Mouse (Mus musculus): ENCODE data around the gene Tubgcp6. TPM values are rescaled to one million over a fixed set of nuclear protein-coding genes. Genes with fewer than 3 reads are reported as not detected.

The Tubgcp6 gene
- polyA plus RNA-seq, 1 experiment from 2014 or later = 18.3 TPM

GRCm38 (mm10) chr15:89157954-89158353, 35.0 kb upstream of the Tubgcp6 start:
- no peaks in the 10 kb centered on the region for H3K4me1 ChIP-seq (ENCODE audit: control insufficient read depth, insufficient read depth, low read length)
- peaks cover 87% of the 10 kb centered on the region for H3K36me3 ChIP-seq (ENCODE audit: control insufficient read depth, insufficient read depth, low read length)
- H3K4me2 ChIP-seq (ENCODE audit: low read depth, low read length) = no peak overlapping the region
- no peak overlapping the region for H3K4me3 ChIP-seq (ENCODE audit: low read depth, low read length)
- H3K9me3 ChIP-seq (ENCODE audit: control insufficient read depth, low read length) = no peaks in the 10 kb centered on the region
- H3K9ac ChIP-seq (replicated peaks; ENCODE audit: low read depth, low read length) = no peak overlapping the region
- no peaks in the 10 kb centered on the region for H3K27me3 ChIP-seq (ENCODE audit: control insufficient read depth, insufficient read depth, low read length)
- WGBS = 68% methylated on average over 7 of the region's 7 CpGs
- H3K27ac ChIP-seq (ENCODE audit: low read depth, low read length) = no peak overlapping the region
- ATAC-seq (ENCODE audit: low read depth) = no peak

- Histone ChIP-seq H3K36me3 (ENCODE audit: control insufficient read depth, insufficient read depth, low read length) (peaks cover 31% of the 10 kb centered on the region), H3K27me3 (ENCODE audit: control insufficient read depth, insufficient read depth, low read length) (no peaks in the 10 kb centered on the region), H3K4me1 (ENCODE audit: control insufficient read depth, insufficient read depth, low read length) (peaks cover 18% of the 10 kb centered on the region), H3K4me3 (ENCODE audit: low read depth, low read length) (no peak overlapping the region), H3K9me3 (ENCODE audit: control insufficient read depth, low read length) (no peaks in the 10 kb centered on the region), H3K9ac (replicated peaks; ENCODE audit: low read depth, low read length) (no peak overlapping the region), H3K27ac (ENCODE audit: low read depth, low read length) (no peak overlapping the region), H3K4me2 (ENCODE audit: low read depth, low read length) (no peak overlapping the region)
- ATAC-seq (ENCODE audit: low read depth) = peak; percentile 52; the same call in 1 of the 2 replicates
These were observed 29.4 kb upstream of the Tubgcp6 start for GRCm38 (mm10) chr15:89152312-89152711.

GRCm38 (mm10) chr15:89150041-89150390, 27.1 kb upstream of the Tubgcp6 start:
- ATAC-seq (ENCODE audit: low read depth) = no peak
- peak overlapping the region; percentile 79 for H3K4me3 ChIP-seq (ENCODE audit: low read depth, low read length)
- H3K27me3 ChIP-seq (ENCODE audit: control insufficient read depth, insufficient read depth, low read length) = no peaks in the 10 kb centered on the region
- H3K9me3 ChIP-seq (ENCODE audit: control insufficient read depth, low read length) = no peaks in the 10 kb centered on the region
- peak overlapping the region; percentile 86; the same call in 1 of the 2 replicates for H3K9ac ChIP-seq (replicated peaks; ENCODE audit: low read depth, low read length)
- 3% methylated on average over 13 of the region's 13 CpGs for WGBS
- no peak overlapping the region; the same call in 1 of the 2 replicates for H3K27ac ChIP-seq (ENCODE audit: low read depth, low read length)
- H3K4me2 ChIP-seq (ENCODE audit: low read depth, low read length) = peak overlapping the region; percentile 87
- peaks cover 27% of the 10 kb centered on the region for H3K4me1 ChIP-seq (ENCODE audit: control insufficient read depth, insufficient read depth, low read length)
- peaks cover 11% of the 10 kb centered on the region for H3K36me3 ChIP-seq (ENCODE audit: control insufficient read depth, insufficient read depth, low read length)

- Histone ChIP-seq H3K9ac (replicated peaks; ENCODE audit: low read depth, low read length) (peak within 1 kb of the TSS; percentile 86), H3K4me3 (ENCODE audit: low read depth, low read length) (peak within 1 kb of the TSS; percentile 79), H3K36me3 (ENCODE audit: control insufficient read depth, insufficient read depth, low read length) (peaks cover 9% of the 10 kb centered on the region), H3K4me2 (ENCODE audit: low read depth, low read length) (peak within 1 kb of the TSS; percentile 87), H3K4me1 (ENCODE audit: control insufficient read depth, insufficient read depth, low read length) (peaks cover 27% of the 10 kb centered on the region), H3K9me3 (ENCODE audit: control insufficient read depth, low read length) (no peaks in the 10 kb centered on the region), H3K27me3 (ENCODE audit: control insufficient read depth, insufficient read depth, low read length) (no peaks in the 10 kb centered on the region), H3K27ac (ENCODE audit: low read depth, low read length) (peak within 1 kb of the TSS; percentile 85)
- ATAC-seq (ENCODE audit: low read depth) = peak; percentile 62
- under 1% methylated on average over 39 of the region's 61 CpGs for WGBS
These were observed 26.5 kb upstream of the Tubgcp6 start, which contains the start of gene Mapk11 for GRCm38 (mm10) chr15:89149271-89150040. Gene Mapk11, minus strand, starts transcription at chr15:89149628.

- H3K36me3 ChIP-seq (ENCODE audit: control insufficient read depth, insufficient read depth, low read length) = peaks cover 12% of the 10 kb centered on the region; the same call in 1 of the 2 replicates
- H3K4me1 ChIP-seq (ENCODE audit: control insufficient read depth, insufficient read depth, low read length) = peaks cover 27% of the 10 kb centered on the region
- 4% methylated on average over 25 of the region's 25 CpGs for WGBS
- no peaks in the 10 kb centered on the region for H3K27me3 ChIP-seq (ENCODE audit: control insufficient read depth, insufficient read depth, low read length)
- H3K4me3 ChIP-seq (ENCODE audit: low read depth, low read length) = peak overlapping the region; percentile 79
- H3K9ac ChIP-seq (replicated peaks; ENCODE audit: low read depth, low read length) = peak overlapping the region; percentile 86
- no peaks in the 10 kb centered on the region for H3K9me3 ChIP-seq (ENCODE audit: control insufficient read depth, low read length)
- peak overlapping the region; percentile 85 for H3K27ac ChIP-seq (ENCODE audit: low read depth, low read length)
- ATAC-seq (ENCODE audit: low read depth) = peak; percentile 3; the same call in 1 of the 2 replicates
- peak overlapping the region; percentile 87 for H3K4me2 ChIP-seq (ENCODE audit: low read depth, low read length)
These were observed 25.8 kb upstream of the Tubgcp6 start for GRCm38 (mm10) chr15:89148496-89149270.

- Histone ChIP-seq H3K4me1 (ENCODE audit: control insufficient read depth, insufficient read depth, low read length) (peaks cover 27% of the 10 kb centered on the region), H3K9me3 (ENCODE audit: control insufficient read depth, low read length) (no peaks in the 10 kb centered on the region), H3K4me2 (ENCODE audit: low read depth, low read length) (peak overlapping the region; percentile 87), H3K9ac (replicated peaks; ENCODE audit: low read depth, low read length) (peak overlapping the region; percentile 86; the same call in 1 of the 2 replicates), H3K27me3 (ENCODE audit: control insufficient read depth, insufficient read depth, low read length) (no peaks in the 10 kb centered on the region), H3K36me3 (ENCODE audit: control insufficient read depth, insufficient read depth, low read length) (0 out of 2 replicates have a peak, but pooled peaks cover 9% of the 10 kb centered on the region), H3K27ac (ENCODE audit: low read depth, low read length) (no peak overlapping the region), H3K4me3 (ENCODE audit: low read depth, low read length) (peak overlapping the region; percentile 79; the same call in 1 of the 2 replicates)
- ATAC-seq (ENCODE audit: low read depth) = no peak
- WGBS = 45% methylated on average over 4 of the region's 4 CpGs
These were observed 25.0 kb upstream of the Tubgcp6 start for GRCm38 (mm10) chr15:89147895-89148294.

- H3K4me3 ChIP-seq (ENCODE audit: low read depth, low read length) = peak overlapping the region; percentile 79; the same call in 1 of the 2 replicates
These were observed 24.5 kb upstream of the Tubgcp6 start for GRCm38 (mm10) chr15:89147456-89147855.

GRCm38 (mm10) chr15:89147024-89147423, 24.1 kb upstream of the Tubgcp6 start:
- H3K4me2 ChIP-seq (ENCODE audit: low read depth, low read length) = peak overlapping the region; percentile 87
- H3K27ac ChIP-seq (ENCODE audit: low read depth, low read length) = peak overlapping the region; percentile 70
- 7% methylated on average over 15 of the region's 16 CpGs for WGBS
- peak overlapping the region; percentile 79 for H3K4me3 ChIP-seq (ENCODE audit: low read depth, low read length)
- H3K4me1 ChIP-seq (ENCODE audit: control insufficient read depth, insufficient read depth, low read length) = peaks cover 23% of the 10 kb centered on the region
- H3K9me3 ChIP-seq (ENCODE audit: control insufficient read depth, low read length) = no peaks in the 10 kb centered on the region
- H3K36me3 ChIP-seq (ENCODE audit: control insufficient read depth, insufficient read depth, low read length) = 0 out of 2 replicates have a peak, but pooled peaks cover 9% of the 10 kb centered on the region
- ATAC-seq (ENCODE audit: low read depth) = no peak
- H3K9ac ChIP-seq (replicated peaks; ENCODE audit: low read depth, low read length) = peak overlapping the region; percentile 63
- H3K27me3 ChIP-seq (ENCODE audit: control insufficient read depth, insufficient read depth, low read length) = no peaks in the 10 kb centered on the region

More at GRCm38 (mm10) chr15:89147456-89147855, 24.5 kb upstream of the Tubgcp6 start:
- WGBS = 17% methylated on average over 10 of the region's 10 CpGs
- Histone ChIP-seq H3K4me1 (ENCODE audit: control insufficient read depth, insufficient read depth, low read length) (peaks cover 27% of the 10 kb centered on the region), H3K27ac (ENCODE audit: low read depth, low read length) (no peak overlapping the region), H3K9ac (replicated peaks; ENCODE audit: low read depth, low read length) (no peak overlapping the region), H3K9me3 (ENCODE audit: control insufficient read depth, low read length) (no peaks in the 10 kb centered on the region), H3K4me2 (ENCODE audit: low read depth, low read length) (peak overlapping the region; percentile 87), H3K36me3 (ENCODE audit: control insufficient read depth, insufficient read depth, low read length) (0 out of 2 replicates have a peak, but pooled peaks cover 9% of the 10 kb centered on the region), H3K27me3 (ENCODE audit: control insufficient read depth, insufficient read depth, low read length) (no peaks in the 10 kb centered on the region)
- ATAC-seq (ENCODE audit: low read depth) = no peak

Data from neural tube, embryonic 14.5 days (tissue).